Mouse (Mus musculus): ENCODE results near the gene Ralgds. TPM values are rescaled to one million over a fixed set of nuclear protein-coding genes. Genes with fewer than 3 reads are reported as not detected.
A peak's percentile ranks its signal among the peaks of the same experiment; 100 is the strongest.
"Not testable (repeated sequence)": the region's sequence is repeated elsewhere in the genome, so short reads cannot be mapped to it uniquely, and the experiment has no call there.

The Ralgds gene
- polyA plus RNA-seq, 1 experiment from 2014 or later = 24.4 TPM

GRCm38 (mm10) chr2:28498431-28498830 lies 14.5 kb upstream of the Ralgds start:
- Histone ChIP-seq H3K27me3 (replicated peaks; ENCODE audit: insufficient read depth, low read length) (no peaks in the 10 kb centered on the region), H3K4me3 (ENCODE audit: low read depth, low read length) (no peak overlapping the region), H3K4me1 (ENCODE audit: insufficient read depth, low read depth, low read length) (no peaks in the 10 kb centered on the region), H3K27ac (ENCODE audit: low read length) (no peak overlapping the region), H3K36me3 (ENCODE audit: insufficient read depth, low read length) (no peaks in the 10 kb centered on the region), H3K9me3 (ENCODE audit: low read length) (no peaks in the 10 kb centered on the region), H3K9ac (replicated peaks; ENCODE audit: low read depth) (no peak overlapping the region), H3K4me2 (replicated peaks; ENCODE audit: low read depth, low read length) (no peak overlapping the region)
- ATAC-seq (no peak), DNase-seq (ENCODE audit: low spot score) (no peak)
- WGBS = 71% methylated on average over 4 of the region's 4 CpGs
- TF ChIP-seq EP300 (IDR thresholded peaks at IDR 0.05) = no peak
- no peak for TF ChIP-seq CTCF (IDR thresholded peaks at IDR 0.05)

- no peak for ATAC-seq
- WGBS = 67% methylated on average over 10 of the region's 10 CpGs
Observed at GRCm38 (mm10) chr2:28502987-28503386, 9.9 kb upstream of the Ralgds start.

GRCm38 (mm10) chr2:28504676-28505075 lies 8.2 kb upstream of the Ralgds start:
- Histone ChIP-seq H3K9me3 (ENCODE audit: low read length) (no peaks in the 10 kb centered on the region), H3K4me1 (ENCODE audit: insufficient read depth, low read depth, low read length) (no peaks in the 10 kb centered on the region), H3K9ac (replicated peaks; ENCODE audit: low read depth) (no peak overlapping the region), H3K4me2 (replicated peaks; ENCODE audit: low read depth, low read length) (no peak overlapping the region), H3K4me3 (ENCODE audit: low read depth, low read length) (no peak overlapping the region), H3K27ac (ENCODE audit: low read length) (no peak overlapping the region), H3K36me3 (ENCODE audit: insufficient read depth, low read length) (no peaks in the 10 kb centered on the region), H3K27me3 (replicated peaks; ENCODE audit: insufficient read depth, low read length) (no peaks in the 10 kb centered on the region)
- no peak for DNase-seq (ENCODE audit: low spot score)
- 87% methylated on average over 13 of the region's 13 CpGs for WGBS
- ATAC-seq = no peak
- TF ChIP-seq CTCF (IDR thresholded peaks at IDR 0.05) (no peak), EP300 (IDR thresholded peaks at IDR 0.05) (no peak)

More at GRCm38 (mm10) chr2:28502987-28503386, 9.9 kb upstream of the Ralgds start:
- no peak overlapping the region for H3K27ac ChIP-seq (ENCODE audit: low read length)
- no peak overlapping the region for H3K9ac ChIP-seq (replicated peaks; ENCODE audit: low read depth)
- H3K27me3 ChIP-seq (replicated peaks; ENCODE audit: insufficient read depth, low read length) = no peaks in the 10 kb centered on the region
- no peaks in the 10 kb centered on the region for H3K36me3 ChIP-seq (ENCODE audit: insufficient read depth, low read length)
- no peaks in the 10 kb centered on the region for H3K4me1 ChIP-seq (ENCODE audit: insufficient read depth, low read depth, low read length)
- TF ChIP-seq EP300 (IDR thresholded peaks at IDR 0.05) (no peak), CTCF (IDR thresholded peaks at IDR 0.05) (no peak)
- no peak overlapping the region for H3K4me2 ChIP-seq (replicated peaks; ENCODE audit: low read depth, low read length)
- DNase-seq (ENCODE audit: low spot score) = no peak
- no peaks in the 10 kb centered on the region for H3K9me3 ChIP-seq (ENCODE audit: low read length)
- no peak overlapping the region for H3K4me3 ChIP-seq (ENCODE audit: low read depth, low read length)

GRCm38 (mm10) chr2:28505795-28506194 lies 7.1 kb upstream of the Ralgds start, which contains the start of gene Gm10134:
TSS of gene Gm10134 (plus strand) at chr2:28506095.
- ATAC-seq (no peak), DNase-seq (ENCODE audit: low spot score) (no peak)
- Histone ChIP-seq H3K9ac (replicated peaks; ENCODE audit: low read depth) (no peak within 1 kb of the TSS), H3K4me1 (ENCODE audit: insufficient read depth, low read depth, low read length) (no peaks in the 10 kb centered on the region), H3K4me3 (ENCODE audit: low read depth, low read length) (no peak within 1 kb of the TSS), H3K27ac (ENCODE audit: low read length) (no peak within 1 kb of the TSS), H3K4me2 (replicated peaks; ENCODE audit: low read depth, low read length) (no peak within 1 kb of the TSS), H3K27me3 (replicated peaks; ENCODE audit: insufficient read depth, low read length) (no peaks in the 10 kb centered on the region), H3K9me3 (ENCODE audit: low read length) (no peaks in the 10 kb centered on the region), H3K36me3 (ENCODE audit: insufficient read depth, low read length) (no peaks in the 10 kb centered on the region)
- WGBS = 55% methylated on average over 3 of the region's 3 CpGs
- no peak for TF ChIP-seq EP300 (IDR thresholded peaks at IDR 0.05)
- no peak for TF ChIP-seq CTCF (IDR thresholded peaks at IDR 0.05)

- DNase-seq (ENCODE audit: low spot score) = no peak
- H3K4me2 ChIP-seq (replicated peaks; ENCODE audit: low read depth, low read length) = no peak overlapping the region
- no peak overlapping the region for H3K27ac ChIP-seq (ENCODE audit: low read length)
- H3K4me3 ChIP-seq (ENCODE audit: low read depth, low read length) = no peak overlapping the region
- ATAC-seq = no peak
- no peaks in the 10 kb centered on the region for H3K27me3 ChIP-seq (replicated peaks; ENCODE audit: insufficient read depth, low read length)
- WGBS = 81% methylated on average over 6 of the region's 6 CpGs
- H3K36me3 ChIP-seq (ENCODE audit: insufficient read depth, low read length) = no peaks in the 10 kb centered on the region
- TF ChIP-seq CTCF (IDR thresholded peaks at IDR 0.05) (no peak), EP300 (IDR thresholded peaks at IDR 0.05) (no peak)
- no peaks in the 10 kb centered on the region for H3K9me3 ChIP-seq (ENCODE audit: low read length)
- no peak overlapping the region for H3K9ac ChIP-seq (replicated peaks; ENCODE audit: low read depth)
- no peaks in the 10 kb centered on the region for H3K4me1 ChIP-seq (ENCODE audit: insufficient read depth, low read depth, low read length)
Observed at GRCm38 (mm10) chr2:28506291-28506690, 6.6 kb upstream of the Ralgds start.

- peaks cover 11% of the 10 kb centered on the region; the same call in 1 of the 2 replicates for H3K4me1 ChIP-seq (ENCODE audit: insufficient read depth, low read depth, low read length)
- not testable (repeated sequence) for H3K4me3 ChIP-seq (ENCODE audit: low read depth, low read length); H3K9me3 ChIP-seq (ENCODE audit: low read length); ATAC-seq; H3K9ac ChIP-seq (replicated peaks; ENCODE audit: low read depth); H3K27ac ChIP-seq (ENCODE audit: low read length); DNase-seq (ENCODE audit: low spot score); H3K27me3 ChIP-seq (replicated peaks; ENCODE audit: insufficient read depth, low read length); H3K36me3 ChIP-seq (ENCODE audit: insufficient read depth, low read length); H3K4me2 ChIP-seq (replicated peaks; ENCODE audit: low read depth, low read length)
- peak; percentile 59 for TF ChIP-seq CTCF (IDR thresholded peaks at IDR 0.05)
- WGBS = 49% methylated on average over 5 of the region's 5 CpGs
Observed at GRCm38 (mm10) chr2:28511600-28511999, 1.3 kb upstream of the Ralgds start.
